Mouse (Mus musculus) myocyte (in vitro differentiated cells): ENCODE results near the gene Spata17.

Experiments
- CEBPB ChIP-seq: IDR thresholded peaks from 2 replicates; pipeline ENCODE4 v1.6.1; 2011; ENCODE audit warnings: mild to moderate bottlenecking, moderate library complexity; ENCODE audit not compliant: poor library complexity, insufficient read depth, severe bottlenecking
- E2F4 ChIP-seq: IDR thresholded peaks from one replicate; pipeline ENCODE4 v1.6.1; 2011; ENCODE audit warnings: mild to moderate bottlenecking, control low read depth, moderate library complexity; ENCODE audit not compliant: insufficient read depth
- MAX ChIP-seq: IDR thresholded peaks from one replicate; pipeline ENCODE4 v1.6.1; 2011; ENCODE audit warnings: low read depth, mild to moderate bottlenecking, control low read depth
- MYOD1 ChIP-seq, 3 experiments: IDR thresholded peaks; one replicate each; pipeline ENCODE4 v1.6.1; 2011; ENCODE audit warnings: control low read depth in 2 of 3, low read depth in 2 of 3, mild to moderate bottlenecking in 2 of 3, moderate library complexity in 1 of 3; ENCODE audit not compliant: insufficient read length in 2 of 3, control insufficient read depth in 1 of 3
- MYOG ChIP-seq, 3 experiments: IDR thresholded peaks; one replicate each; pipeline ENCODE4 v1.6.1; 2011; ENCODE audit warnings: control low read depth in 2 of 3, low read depth in 2 of 3, mild to moderate bottlenecking in 2 of 3; ENCODE audit not compliant: insufficient read length in 2 of 3, control insufficient read depth in 1 of 3, insufficient read depth in 1 of 3
- POLR2A ChIP-seq: IDR thresholded peaks from one replicate; pipeline ENCODE4 v1.6.1; 2011; ENCODE audit warnings: low read depth, mild to moderate bottlenecking, control low read depth, moderate library complexity; ENCODE audit not compliant: insufficient read length
- POLR2AphosphoS2 ChIP-seq: IDR thresholded peaks from one replicate; pipeline ENCODE4 v1.6.1; 2011; ENCODE audit warnings: low read depth, control low read depth; ENCODE audit not compliant: insufficient read length
- TCF12 ChIP-seq: IDR thresholded peaks from one replicate; pipeline ENCODE4 v1.6.1; 2011; ENCODE audit warnings: mild to moderate bottlenecking, control low read depth; ENCODE audit not compliant: poor library complexity, insufficient read depth, severe bottlenecking
- USF1 ChIP-seq: IDR thresholded peaks from one replicate; pipeline ENCODE4 v1.6.1; 2011; ENCODE audit warnings: low read depth, mild to moderate bottlenecking, control low read depth, moderate library complexity

DNA sequence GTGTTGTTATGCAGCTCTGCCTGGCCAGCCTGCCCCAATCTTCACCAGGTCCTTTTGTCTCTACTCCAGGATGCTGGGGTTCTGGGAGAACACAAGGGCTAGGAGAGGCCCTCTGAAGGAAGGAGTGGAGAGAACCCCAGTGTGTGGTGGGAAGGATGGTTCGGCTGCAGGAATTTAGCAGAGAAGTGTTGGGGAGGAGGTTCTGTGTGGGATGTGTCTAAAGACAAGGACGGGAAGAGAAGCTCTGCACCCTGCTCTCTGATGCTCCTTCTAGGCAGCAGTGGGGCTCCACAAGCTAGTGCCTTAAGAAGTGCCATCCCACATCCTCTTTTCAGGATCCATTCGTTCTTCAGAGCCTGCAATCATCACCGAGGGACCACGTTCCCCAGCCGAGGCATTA, 129.2 kb downstream of the Spata17 start:
- TF ChIP-seq POLR2A (no peak), TCF12 (no peak), MYOG (IDR thresholded peaks at IDR 0.05; ENCODE audit: control insufficient read depth in 1 of 3, insufficient read depth in 1 of 3, insufficient read length in 2 of 3, low read depth in 2 of 3) (no peak), MYOD1 (IDR thresholded peaks at IDR 0.05; ENCODE audit: control insufficient read depth in 1 of 3, insufficient read length in 2 of 3, low read depth in 2 of 3) (no peak), USF1 (no peak), MAX (no peak), CEBPB (no peak), E2F4 (no peak), POLR2AphosphoS2 (no peak)
